Mouse (Mus musculus) cerebellum, postnatal 14 days (tissue): ENCODE results near the gene Llgl2.
A peak's percentile ranks its signal among the peaks of the same experiment; 100 is the strongest.
"Not testable (repeated sequence)": the region's sequence is repeated elsewhere in the genome, so short reads cannot be mapped to it uniquely, and the experiment has no call there.

ENCODE experiments used
- DNase-seq, 2 experiments: peaks; one replicate each; pipeline ENCODE4 v3.0.0; 2021; ENCODE audit warnings: mixed read lengths in 2 of 2

Llgl2 gene

DNA sequence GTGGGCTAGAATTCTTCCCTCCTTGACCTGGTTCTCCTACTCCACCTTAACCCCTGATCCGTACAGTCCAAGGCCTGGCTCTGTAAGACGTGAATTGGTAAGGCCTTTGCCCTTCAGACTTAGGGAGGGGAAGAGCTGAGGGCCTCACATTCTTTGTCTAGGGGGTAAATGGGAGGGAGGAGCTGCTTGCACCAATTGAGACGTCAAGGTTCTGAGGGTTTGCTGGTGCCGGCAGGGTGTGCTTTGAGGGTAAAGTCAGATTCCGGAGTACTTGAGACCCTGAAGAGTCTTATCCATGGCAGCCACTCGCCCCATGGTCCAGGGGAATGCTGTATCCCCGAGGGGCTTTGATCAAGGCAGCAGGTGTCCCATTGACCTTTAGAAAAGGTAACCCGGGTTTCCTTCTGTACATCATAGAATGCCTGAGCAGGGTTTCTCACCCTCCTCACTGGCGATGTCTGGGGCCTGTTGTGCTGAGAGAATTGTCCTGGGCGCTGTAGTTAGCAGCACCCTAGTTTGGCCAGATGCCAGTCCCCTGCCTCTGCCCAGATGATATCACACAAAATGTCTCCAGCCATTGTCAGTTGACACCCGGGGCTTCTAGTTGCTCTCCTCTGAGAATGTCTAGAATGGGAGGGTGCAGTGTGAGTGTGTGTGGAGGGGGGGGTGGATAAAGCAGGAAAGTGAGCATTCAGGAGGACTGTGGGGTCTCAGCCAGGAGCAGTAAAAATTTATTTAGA, 13.0 kb downstream of the Llgl2 start:
- DNase-seq: no peak

- no peak for DNase-seq
Observed at GRCm38 (mm10) chr11:115837606-115838345, 13.9 kb downstream of the Llgl2 start.

- DNase-seq: no peak
Observed at GRCm38 (mm10) chr11:115838895-115839311, 15.1 kb downstream of the Llgl2 start.

DNA sequence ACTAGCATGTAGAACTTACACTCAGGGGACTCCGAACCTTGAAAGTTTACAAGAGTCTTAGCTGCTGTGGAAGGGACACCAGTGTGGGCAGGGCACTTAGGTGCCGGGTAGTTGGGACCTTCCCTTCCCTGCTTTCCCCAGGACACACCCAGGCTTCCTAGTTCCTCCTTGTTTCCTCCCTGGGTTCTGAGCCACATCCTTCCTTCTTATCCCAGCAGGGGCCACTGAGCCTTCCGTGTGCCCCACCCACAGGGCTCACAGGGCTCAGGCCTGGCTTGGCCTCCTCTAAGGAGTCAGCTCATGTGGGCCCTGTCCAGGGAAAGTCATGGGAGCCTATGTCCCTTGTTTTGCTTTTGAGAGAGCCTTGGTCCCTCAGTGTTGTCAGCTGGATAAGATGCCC, 15.9 kb downstream of the Llgl2 start:
- no peak for DNase-seq

GRCm38 (mm10) chr11:115841044-115841443, 17.2 kb downstream of the Llgl2 start:
- no peak for DNase-seq

DNA sequence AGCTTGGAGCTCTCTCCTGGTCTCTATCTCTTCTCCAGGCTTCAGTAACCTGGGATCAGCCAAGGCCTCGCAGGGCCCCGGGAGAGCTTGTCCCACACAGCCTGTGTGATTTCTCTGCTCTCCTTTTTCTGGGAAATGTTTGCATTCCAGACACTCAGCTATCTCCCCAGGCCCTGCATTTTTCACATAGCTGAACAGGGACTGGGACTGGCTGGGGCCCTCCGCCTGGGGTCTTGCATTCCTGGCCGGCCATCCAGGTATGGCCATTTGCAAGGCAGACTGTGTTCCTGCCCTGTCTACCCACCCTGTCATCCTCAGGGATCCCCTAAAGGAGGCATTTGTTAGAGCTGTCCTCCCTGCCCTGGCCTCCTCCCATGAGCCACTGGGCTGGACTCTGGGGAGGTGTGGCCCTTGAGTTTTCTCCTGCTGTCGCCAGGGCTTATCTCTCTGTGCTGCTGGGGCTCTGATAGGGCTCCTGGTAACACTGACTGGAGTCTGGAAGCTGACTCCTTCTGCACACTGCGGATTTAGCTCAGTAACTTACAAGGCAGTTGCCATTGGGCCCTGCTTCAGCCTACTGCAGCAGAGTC, 18.2 kb downstream of the Llgl2 start:
- no peak for DNase-seq

GRCm38 (mm10) chr11:115843141-115843890, 19.5 kb downstream of the Llgl2 start:
- DNase-seq: no peak

GRCm38 (mm10) chr11:115843891-115844239, 20.0 kb downstream of the Llgl2 start:
- DNase-seq: no peak

GRCm38 (mm10) chr11:115844240-115844639, 20.4 kb downstream of the Llgl2 start:
- no peak for DNase-seq

GRCm38 (mm10) chr11:115845819-115846218, 22.0 kb downstream of the Llgl2 start:
- DNase-seq: no peak

- no peak for DNase-seq
Observed at GRCm38 (mm10) chr11:115854674-115855073, 30.8 kb downstream of the Llgl2 start.

DNA sequence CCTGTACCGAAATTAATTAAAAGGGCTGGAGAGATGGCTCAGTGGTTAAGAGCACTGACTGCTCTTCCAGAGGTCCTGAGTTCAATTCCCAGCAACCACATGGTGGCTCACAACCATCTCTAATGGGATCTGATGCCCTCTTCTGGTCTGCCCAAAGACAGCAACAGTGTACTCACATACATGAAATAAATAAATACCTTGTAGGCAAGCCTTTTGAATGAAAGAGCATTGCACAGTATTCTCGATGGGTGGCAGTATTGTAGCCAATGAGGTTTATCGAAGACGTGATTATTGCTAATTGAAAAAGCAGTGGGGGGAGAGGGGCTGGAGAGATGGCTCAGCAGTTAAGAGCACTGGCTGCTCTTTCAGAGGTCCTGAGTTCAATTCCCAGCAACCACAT, 33.3 kb downstream of the Llgl2 start:
- not testable (repeated sequence) for DNase-seq

GRCm38 (mm10) chr11:115857936-115858335, 34.1 kb downstream of the Llgl2 start:
- peak; percentile 43 to 51 for DNase-seq

GRCm38 (mm10) chr11:115858354-115858753, 34.5 kb downstream of the Llgl2 start, which contains the start of gene Myo15b:
Gene Myo15b, plus strand, starts transcription at chr11:115858406.
- DNase-seq: no peak

DNA sequence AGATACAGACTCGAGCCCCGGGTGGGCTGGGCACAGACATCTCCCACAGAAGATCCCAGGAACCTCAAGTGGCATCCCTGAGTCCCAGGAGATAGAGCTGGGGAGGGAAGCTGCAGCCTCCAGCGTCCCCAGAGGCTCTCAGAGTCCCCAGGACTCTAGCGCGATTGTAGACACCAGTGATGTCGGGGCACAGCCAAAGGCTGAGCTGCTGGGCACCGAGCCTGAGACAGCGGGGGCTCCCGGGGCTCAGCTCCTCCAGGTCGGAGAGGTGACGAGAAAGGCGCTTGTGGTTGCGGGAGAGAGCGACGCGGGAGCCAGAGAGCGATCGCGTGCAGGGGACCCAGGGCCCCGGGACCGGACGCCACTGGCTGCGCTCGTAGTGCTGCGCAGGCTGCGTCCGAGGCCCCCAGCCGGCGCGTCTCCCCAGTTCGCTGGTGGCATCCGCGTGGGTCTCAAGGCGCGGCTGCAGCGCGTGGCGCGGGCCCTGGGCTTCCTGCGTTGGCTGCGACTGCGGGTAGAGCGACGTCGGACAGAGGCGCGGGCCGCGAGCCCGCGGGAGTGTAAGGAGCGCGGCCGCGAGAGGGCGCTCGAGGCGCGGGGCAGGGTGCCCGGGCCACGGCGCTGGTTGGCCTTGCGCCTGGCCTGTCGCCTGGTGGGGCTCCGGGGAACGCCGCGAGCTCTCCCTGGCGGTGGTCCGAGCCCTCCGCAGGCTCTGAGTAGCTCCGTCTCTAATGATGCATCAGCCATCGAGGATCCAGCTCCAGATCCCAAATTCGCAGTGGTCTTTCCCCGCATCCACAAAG, 35.5 kb downstream of the Llgl2 start:
- DNase-seq: peak; percentile 86 to 88

DNA sequence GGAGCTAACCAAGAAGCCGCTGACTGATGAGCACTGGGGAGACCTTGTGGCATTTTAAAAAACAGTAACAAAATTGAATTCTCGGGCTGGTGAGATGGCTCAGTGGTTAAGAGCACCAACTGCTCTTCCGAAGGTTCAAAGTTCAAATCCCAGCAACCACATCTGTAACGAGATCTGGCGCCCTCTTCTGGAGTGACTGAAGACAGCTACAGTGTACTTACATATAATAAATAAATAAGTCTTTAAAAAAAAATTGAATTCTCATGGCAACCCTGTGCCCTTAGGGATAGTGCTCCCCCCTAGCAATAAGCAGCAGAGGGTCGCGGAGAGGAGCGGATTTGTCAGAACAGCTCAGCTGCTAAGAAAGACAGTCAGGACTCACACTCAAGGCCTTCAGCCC, 40.0 kb downstream of the Llgl2 start:
- DNase-seq: no peak

- DNase-seq: no peak
Observed at GRCm38 (mm10) chr11:115869393-115869792, 45.5 kb downstream of the Llgl2 start.

DNA sequence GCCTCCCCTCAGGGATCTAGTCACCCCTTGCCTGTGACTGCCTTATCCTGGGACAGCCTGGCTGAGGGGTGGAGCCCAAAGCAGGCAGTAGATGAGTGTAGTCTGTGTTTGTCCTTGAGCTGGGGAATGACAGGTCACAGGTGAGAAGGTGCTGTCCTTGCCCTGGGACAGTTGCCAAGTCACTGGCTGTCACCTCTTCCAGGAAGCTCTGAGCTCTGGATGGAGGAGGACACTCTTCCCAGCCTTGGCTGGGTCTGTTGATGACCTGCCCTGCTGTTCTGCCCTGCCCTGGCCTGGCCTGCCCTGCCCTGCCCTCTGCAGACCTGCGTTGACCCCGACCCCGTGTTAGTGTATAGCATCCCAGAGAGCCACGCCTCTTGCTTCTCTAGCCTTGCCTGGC, 48.6 kb downstream of the Llgl2 start:
- DNase-seq: no peak

DNA sequence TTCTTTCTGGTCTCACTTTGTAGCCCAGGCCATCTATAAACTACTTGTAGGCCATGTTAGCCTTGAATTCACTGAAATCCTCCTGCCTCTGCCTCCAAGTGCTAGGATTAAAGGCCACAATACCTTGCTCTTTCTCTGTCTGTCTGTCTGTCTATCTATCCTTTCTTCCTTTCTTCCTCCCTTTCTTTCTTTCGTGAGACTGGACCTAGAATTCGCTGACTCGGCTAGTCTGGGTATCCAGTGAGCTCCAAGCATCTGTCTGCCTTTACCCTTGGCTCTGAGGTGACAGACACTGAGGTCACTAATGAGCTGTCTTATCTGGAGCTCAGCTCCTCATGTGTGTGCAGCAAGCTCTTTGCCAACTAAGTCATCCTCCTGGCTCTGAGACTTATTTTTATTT, 52.1 kb downstream of the Llgl2 start:
- no peak for DNase-seq

- no peak for DNase-seq
Observed at GRCm38 (mm10) chr11:115876438-115876837, 52.6 kb downstream of the Llgl2 start.

- no peak for DNase-seq
Observed at GRCm38 (mm10) chr11:115877174-115877755, 53.4 kb downstream of the Llgl2 start.

GRCm38 (mm10) chr11:115878071-115878470, 54.2 kb downstream of the Llgl2 start:
- DNase-seq: no peak
